In the genomic region with DNA sequence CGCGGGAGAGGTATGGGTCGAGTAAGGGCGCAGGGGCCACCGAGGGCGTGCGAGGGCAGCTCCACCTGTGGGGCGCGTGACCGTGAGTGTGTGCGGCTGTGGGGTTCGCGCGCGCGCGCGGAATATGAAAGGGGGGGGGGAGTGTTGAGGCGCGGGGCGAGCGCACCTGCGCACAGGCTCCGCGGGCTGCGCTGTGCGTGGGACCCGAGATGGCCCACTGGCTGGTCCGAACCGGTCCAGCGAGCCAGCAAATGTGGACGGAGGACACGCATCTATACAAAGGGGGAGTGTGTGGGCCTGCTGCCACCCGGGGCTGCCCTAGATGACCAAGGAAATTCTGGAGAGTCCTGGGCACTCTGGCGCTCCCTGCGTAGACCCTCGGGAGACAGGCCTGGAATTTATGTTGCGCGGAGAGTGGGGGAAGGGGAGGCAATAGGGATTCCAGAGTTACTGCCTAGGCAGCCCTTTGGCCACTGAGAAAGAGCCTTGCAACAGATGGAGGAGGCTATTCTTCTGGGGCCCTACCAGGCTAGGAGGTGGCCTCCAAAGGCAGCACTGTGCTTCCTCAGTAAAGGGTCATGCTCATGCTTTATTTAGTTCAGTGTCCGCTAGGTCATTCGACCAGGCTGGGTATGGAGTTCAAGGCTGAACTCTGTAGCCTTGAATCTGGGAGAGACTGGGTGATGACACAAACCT, we compare ENCODE assay signal across 8 mouse cellular contexts. TPM values are rescaled to one million over a fixed set of nuclear protein-coding genes. Genes with fewer than 3 reads are reported as not detected.
DNase-seq lines count a peak whose midpoint lies in the region; ATAC-seq and TF ChIP-seq lines count a peak whose summit lies in the region.

No protein-coding gene starts in this region.

- peak overlapping the region; percentile 80 for H3K4me2 ChIP-seq in forebrain, postnatal 0 days (ENCODE audit: low read depth)
- H3K4me2 ChIP-seq in liver, embryonic 12.5 days, result peak overlapping the region; percentile 85

- peaks cover 25% of the 10 kb centered on the region for H3K4me1 ChIP-seq in testis, adult 2 months (ENCODE audit: control insufficient read depth, insufficient read depth, low read length)
- 0 out of 2 replicates have a peak, but pooled peaks cover 3% of the 10 kb centered on the region for H3K4me1 ChIP-seq in forebrain, postnatal 0 days (ENCODE audit: insufficient read depth)
- peaks cover 25% of the 10 kb centered on the region for H3K4me1 ChIP-seq in liver, embryonic 12.5 days

- TF ChIP-seq POLR2A in testis, adult 2 months (IDR thresholded peaks at IDR 0.05; ENCODE audit: control insufficient read depth, low read depth, low read length), result peak; percentile 10; the same call in 1 of the 2 replicates

- H3K36me3 ChIP-seq in testis, adult 2 months (ENCODE audit: control insufficient read depth, insufficient read depth, low read length), result no peaks in the 10 kb centered on the region
- H3K36me3 ChIP-seq in forebrain, postnatal 0 days (ENCODE audit: insufficient read depth), result peaks cover 21% of the 10 kb centered on the region
- H3K36me3 ChIP-seq in liver, embryonic 12.5 days, result peaks cover 37% of the 10 kb centered on the region

- H3K27ac ChIP-seq in testis, adult 2 months (ENCODE audit: control insufficient read depth, insufficient read depth, low read depth, low read length), result peak overlapping the region; percentile 98
- peak overlapping the region; percentile 95 for H3K27ac ChIP-seq in forebrain, postnatal 0 days (ENCODE audit: low read depth, low read length)
- H3K27ac ChIP-seq in liver, embryonic 12.5 days, result peak overlapping the region; percentile 65

- 3% methylated on average over 30 of the region's 41 CpGs for WGBS in forebrain, postnatal 0 days
- 6% methylated on average over 40 of the region's 41 CpGs for WGBS in liver, embryonic 12.5 days (ENCODE audit: insufficient replicate concordance)

- peak overlapping the region; percentile 93 for H3K4me3 ChIP-seq in testis, adult 2 months (ENCODE audit: control insufficient read depth, low read depth, low read length)
- peak overlapping the region; percentile 65 for H3K4me3 ChIP-seq in forebrain, postnatal 0 days (ENCODE audit: low read depth, low read length)
- H3K4me3 ChIP-seq in liver, embryonic 12.5 days, result peak overlapping the region; percentile 68

- peak overlapping the region; percentile 90 for H3K9ac ChIP-seq in forebrain, postnatal 0 days
- H3K9ac ChIP-seq in liver, embryonic 12.5 days, result peak overlapping the region; percentile 77

- TF ChIP-seq CTCF in testis, adult 2 months (IDR thresholded peaks at IDR 0.05; ENCODE audit: control insufficient read depth, insufficient read depth, insufficient replicate concordance, low read depth, low read length), result no peak
- TF ChIP-seq CTCF in forebrain, postnatal 0 days (IDR thresholded peaks at IDR 0.05; ENCODE audit: low read depth), result no peak

- H3K9me3 ChIP-seq in forebrain, postnatal 0 days (ENCODE audit: low read length), result peaks cover 12% of the 10 kb centered on the region; the same call in 1 of the 2 replicates
- H3K9me3 ChIP-seq in liver, embryonic 12.5 days (replicated peaks), result peaks cover 7% of the 10 kb centered on the region; the same call in 1 of the 2 replicates

- H3K27me3 ChIP-seq in testis, adult 2 months (ENCODE audit: control insufficient read depth, insufficient read depth, low read length), result no peaks in the 10 kb centered on the region
- H3K27me3 ChIP-seq in forebrain, postnatal 0 days (ENCODE audit: insufficient read depth, low read length), result no peaks in the 10 kb centered on the region
- H3K27me3 ChIP-seq in liver, embryonic 12.5 days (replicated peaks), result no peaks in the 10 kb centered on the region

- ATAC-seq in forebrain, postnatal 0 days, result peak; percentile 79
- peak; percentile 13 for ATAC-seq in liver, embryonic 12.5 days

- DNase-seq in testis, postnatal 10 days (ENCODE audit: low spot score), result no peak
- DNase-seq in adrenal gland, postnatal 36 days, result peak; percentile 56 to 57
- DNase-seq in forebrain, postnatal 0 days, result peak; percentile 87
- DNase-seq in induced T-regulatory cell, adult 2 months (ENCODE audit: low read depth), result peak; percentile 67
- DNase-seq in naive thymus-derived CD4-positive, alpha-beta T cell, adult 2 months (ENCODE audit: low read depth), result peak; percentile 24
- DNase-seq in right cerebral cortex, postnatal 14 days, result no peak

RNA-seq across cellular contexts. Expression of a gene that starts 0.5 kb away (rescaled TPM):
- not detected in 2 replicates for polyA plus RNA-seq in testis, adult 2 months (2012; rRNA removed)
- total RNA-seq in adrenal gland, postnatal 36 days (2021), result not detected
- not detected in 2 replicates for total RNA-seq in forebrain, postnatal 0 days (2014; rRNA removed)
- 1.2 TPM in 1 of 2 replicates, not detected in the other for polyA plus RNA-seq in forebrain, postnatal 0 days (2015; fragmentation: Nextera tagmentation; extraction: Ambion mirVana)
- not detected in 2 replicates for polyA plus RNA-seq in liver, embryonic 12.5 days (2016; fragmentation: Nextera tagmentation; extraction: Ambion mirVana)

RNA-seq across cellular contexts. Expression of a gene that starts 0.5 kb away (rescaled TPM):
- polyA plus RNA-seq in testis, adult 2 months (2012; rRNA removed), result 16.8 and 17.8 TPM in 2 replicates
- total RNA-seq in adrenal gland, postnatal 36 days (2021), result 10 to 100 TPM; 48.5 to 50.5 TPM
- 40.7 and 55.0 TPM in 2 replicates for total RNA-seq in forebrain, postnatal 0 days (2014; rRNA removed)
- 26.4 and 29.3 TPM in 2 replicates for polyA plus RNA-seq in forebrain, postnatal 0 days (2015; fragmentation: Nextera tagmentation; extraction: Ambion mirVana)
- 11.8 and 13.2 TPM in 2 replicates for polyA plus RNA-seq in liver, embryonic 12.5 days (2016; fragmentation: Nextera tagmentation; extraction: Ambion mirVana)

RNA-seq across cellular contexts. Expression of a gene that starts 4.8 kb away (rescaled TPM):
- not detected in 2 replicates for polyA plus RNA-seq in testis, adult 2 months (2012; rRNA removed)
- total RNA-seq in adrenal gland, postnatal 36 days (2021), result not detected
- total RNA-seq in forebrain, postnatal 0 days (2014; rRNA removed), result 1.2 TPM in 1 of 2 replicates, not detected in the other
- not detected in 2 replicates for polyA plus RNA-seq in forebrain, postnatal 0 days (2015; fragmentation: Nextera tagmentation; extraction: Ambion mirVana)
- 0.44 TPM in 1 of 2 replicates, not detected in the other for polyA plus RNA-seq in liver, embryonic 12.5 days (2016; fragmentation: Nextera tagmentation; extraction: Ambion mirVana)

RNA-seq across cellular contexts. Expression of a gene that starts 7.7 kb away (rescaled TPM):
- polyA plus RNA-seq in testis, adult 2 months (2012; rRNA removed), result 1.8 and 1.9 TPM in 2 replicates
- total RNA-seq in adrenal gland, postnatal 36 days (2021), result 1 to 10 TPM; 6.8 to 9.5 TPM
- total RNA-seq in forebrain, postnatal 0 days (2014; rRNA removed), result 10.2 and 10.3 TPM in 2 replicates
- polyA plus RNA-seq in forebrain, postnatal 0 days (2015; fragmentation: Nextera tagmentation; extraction: Ambion mirVana), result 8.9 and 11.5 TPM in 2 replicates
- 2.0 and 2.2 TPM in 2 replicates for polyA plus RNA-seq in liver, embryonic 12.5 days (2016; fragmentation: Nextera tagmentation; extraction: Ambion mirVana)

RNA-seq across cellular contexts. Expression of a gene that starts 21.6 kb away (rescaled TPM):
- 10.5 and 11.0 TPM in 2 replicates for polyA plus RNA-seq in testis, adult 2 months (2012; rRNA removed)
- 10 to 100 TPM; 52.7 to 77.5 TPM for total RNA-seq in adrenal gland, postnatal 36 days (2021)
- 8.0 and 9.1 TPM in 2 replicates for total RNA-seq in forebrain, postnatal 0 days (2014; rRNA removed)
- 12.0 and 13.1 TPM in 2 replicates for polyA plus RNA-seq in forebrain, postnatal 0 days (2015; fragmentation: Nextera tagmentation; extraction: Ambion mirVana)
- polyA plus RNA-seq in liver, embryonic 12.5 days (2016; fragmentation: Nextera tagmentation; extraction: Ambion mirVana), result 6.1 and 6.8 TPM in 2 replicates

Comparison
In these comparisons a context has a peak if more than half of its experiments do, and no peak if none do; other contexts are left out.
1. DNase-seq: peak in adrenal gland, postnatal 36 days (2 of 2), forebrain, postnatal 0 days (single experiment), induced T-regulatory cell, adult 2 months (single experiment) and naive thymus-derived CD4-positive, alpha-beta T cell, adult 2 months (single experiment); none in testis, postnatal 10 days (single experiment) and right cerebral cortex, postnatal 14 days (single experiment).
2. Peak in every context shown above with its lines, with median percentiles within 50 percentile points of each other: H3K27ac ChIP-seq and H3K4me3 ChIP-seq.